Mouse (Mus musculus) limb, embryonic 14.5 days (tissue): ENCODE results near the gene Tprg. TPM values are rescaled to one million over a fixed set of nuclear protein-coding genes. Genes with fewer than 3 reads are reported as not detected.

ENCODE experiments used
- ATAC-seq: fragments of 200-750 bp; cut with Nextera tagmentation; 2 replicates; pipeline ENCODE4 v1.8.0; 2017; ENCODE audit warnings: low read depth, moderate number of reproducible peaks, moderate TSS enrichment; ENCODE audit not compliant: low FRiP score
- DNase-seq: peaks from one replicate; pipeline ENCODE4 v3.0.0-alpha.2; 2015; ENCODE audit warnings: low spot score
- H3K27ac ChIP-seq: fragments of 300-500 bp; sonication (generic); replicated peaks from 2 replicates; pipeline ENCODE4 v1.5.1; 2014; ENCODE audit warnings: low read depth, mild to moderate bottlenecking, low read length, moderate library complexity, mixed read lengths
- H3K27me3 ChIP-seq: fragments of 300-500 bp; sonication (generic); 2 replicates; pipeline ENCODE4 v1.6.1; 2014; ENCODE audit warnings: low read length, mixed read lengths; ENCODE audit not compliant: control insufficient read depth, insufficient read depth
- H3K36me3 ChIP-seq: fragments of 300-500 bp; sonication (generic); 2 replicates; pipeline ENCODE4 v1.6.1; 2014; ENCODE audit warnings: mild to moderate bottlenecking, low read length, moderate library complexity, mixed read lengths; ENCODE audit not compliant: control insufficient read depth, insufficient read depth
- H3K4me1 ChIP-seq: fragments of 300-500 bp; sonication (generic); 2 replicates; pipeline ENCODE4 v1.6.1; 2014; ENCODE audit warnings: antibody characterized with exemption, low read length, mixed read lengths; ENCODE audit not compliant: control insufficient read depth, insufficient read depth
- H3K4me2 ChIP-seq: fragments of 300-500 bp; sonication (generic); replicated peaks from 2 replicates; pipeline ENCODE4 v1.6.1; 2014; ENCODE audit warnings: low read depth, mild to moderate bottlenecking, low read length, moderate library complexity; ENCODE audit not compliant: severe bottlenecking
- H3K4me3 ChIP-seq: fragments of 300-500 bp; sonication (generic); replicated peaks from 2 replicates; pipeline ENCODE4 v1.5.1; 2014; ENCODE audit warnings: low read length
- H3K9ac ChIP-seq: fragments of 300-500 bp; sonication (generic); 2 replicates; pipeline ENCODE4 v1.6.1; 2014; ENCODE audit warnings: mild to moderate bottlenecking, low read depth, low read length, moderate library complexity; ENCODE audit not compliant: severe bottlenecking
- H3K9me3 ChIP-seq: fragments of 300-500 bp; sonication (generic); 2 replicates; pipeline ENCODE4 v1.6.1; 2016; ENCODE audit warnings: low read length; ENCODE audit not compliant: control insufficient read depth
- POLR2A ChIP-seq: fragments of 200-500 bp; IDR thresholded peaks from 2 replicates; pipeline ENCODE4 v1.8.0; 2012; ENCODE audit warnings: inconsistent platforms, mild to moderate bottlenecking, moderate library complexity, borderline replicate concordance; ENCODE audit not compliant: insufficient read depth, insufficient read length; ENCODE audit errors: extremely low read depth
- WGBS: fragments of 180-500 bp; shearing (Covaris S2); extraction: QIAGEN DNeasy Blood & Tissue Kit; methylation state at CpG from one replicate; pipeline ENCODE4 v1.1.7; 2014; 5-methylcytosine and 5-hydroxymethylcytosine counted together
- polyA plus RNA-seq, 2 experiments: library from polyadenylated mRNA; depleted of rRNA in 1 of 2; stranded (reverse) in 1 of 2; unstranded in 1 of 2; fragments of >200 nt; fragmentation: Nextera tagmentation in 1 of 2; extraction: Ambion mirVana in 1 of 2; gene quantifications; 2 replicates each; pipeline versions ENCODE4 v1.2.1 to v1.2.3; 2012 to 2014

Gene Tprg
- polyA plus RNA-seq, 2 experiments, result 1.1 to 4.3 TPM

DNA sequence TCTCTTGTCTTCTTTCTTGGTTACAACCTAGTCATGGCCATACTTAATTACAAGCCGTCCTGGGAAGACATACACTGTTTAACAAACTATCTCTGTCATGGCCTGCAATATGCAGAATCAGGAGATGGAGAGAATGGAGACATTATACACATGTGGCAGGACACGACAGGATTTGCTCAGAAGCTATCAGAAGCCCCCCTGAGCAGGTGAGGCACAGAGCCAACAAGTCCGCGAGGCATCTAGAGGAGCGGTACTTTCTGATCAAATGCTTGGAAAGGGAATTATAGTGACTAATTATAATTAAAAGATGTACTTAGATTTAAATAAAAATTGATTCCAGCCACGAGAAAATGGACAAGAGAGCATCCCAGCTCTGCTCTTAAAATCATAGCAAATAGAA, 32.0 kb upstream of the Tprg start:
- WGBS, result 83% methylated on average over 6 of the region's 6 CpGs

DNA sequence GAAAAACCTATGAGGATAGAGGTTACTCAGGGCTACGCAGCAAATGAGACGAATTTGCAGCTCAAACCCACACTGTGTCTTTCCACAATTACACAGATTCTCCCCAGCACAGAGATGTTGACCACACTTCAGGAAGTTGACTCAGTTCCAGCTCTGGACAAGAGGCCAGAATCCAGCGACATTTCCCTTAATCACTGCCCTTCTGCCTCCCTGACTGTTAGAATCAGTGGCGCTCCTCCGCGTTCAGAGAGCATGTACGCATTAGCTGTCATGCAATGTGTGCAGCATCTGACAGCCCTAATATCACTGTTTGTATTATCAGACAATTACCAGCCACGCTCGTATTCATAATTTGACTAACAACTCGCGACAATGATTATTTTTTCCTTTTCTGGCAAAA, 31.4 kb upstream of the Tprg start:
- ATAC-seq (no peak), DNase-seq (no peak)
- no peak overlapping the region for H3K9ac ChIP-seq
- 89% methylated on average over 11 of the region's 11 CpGs for WGBS
- no peak overlapping the region for H3K4me2 ChIP-seq
- TF ChIP-seq POLR2A, result no peak
- no peaks in the 10 kb centered on the region for H3K4me1 ChIP-seq
- no peaks in the 10 kb centered on the region for H3K9me3 ChIP-seq
- no peak overlapping the region for H3K27ac ChIP-seq
- H3K36me3 ChIP-seq, result no peaks in the 10 kb centered on the region
- H3K4me3 ChIP-seq, result no peak overlapping the region
- no peaks in the 10 kb centered on the region for H3K27me3 ChIP-seq

More for the DNA sequence above, 32.0 kb upstream of the Tprg start:
- H3K9ac ChIP-seq, result no peak overlapping the region
- H3K4me3 ChIP-seq, result no peak overlapping the region
- no peaks in the 10 kb centered on the region for H3K36me3 ChIP-seq
- H3K9me3 ChIP-seq, result no peaks in the 10 kb centered on the region
- H3K4me1 ChIP-seq, result no peaks in the 10 kb centered on the region
- TF ChIP-seq POLR2A, result no peak
- ATAC-seq, result no peak
- no peak overlapping the region for H3K4me2 ChIP-seq
- no peaks in the 10 kb centered on the region for H3K27me3 ChIP-seq
- DNase-seq, result no peak
- no peak overlapping the region for H3K27ac ChIP-seq

DNA sequence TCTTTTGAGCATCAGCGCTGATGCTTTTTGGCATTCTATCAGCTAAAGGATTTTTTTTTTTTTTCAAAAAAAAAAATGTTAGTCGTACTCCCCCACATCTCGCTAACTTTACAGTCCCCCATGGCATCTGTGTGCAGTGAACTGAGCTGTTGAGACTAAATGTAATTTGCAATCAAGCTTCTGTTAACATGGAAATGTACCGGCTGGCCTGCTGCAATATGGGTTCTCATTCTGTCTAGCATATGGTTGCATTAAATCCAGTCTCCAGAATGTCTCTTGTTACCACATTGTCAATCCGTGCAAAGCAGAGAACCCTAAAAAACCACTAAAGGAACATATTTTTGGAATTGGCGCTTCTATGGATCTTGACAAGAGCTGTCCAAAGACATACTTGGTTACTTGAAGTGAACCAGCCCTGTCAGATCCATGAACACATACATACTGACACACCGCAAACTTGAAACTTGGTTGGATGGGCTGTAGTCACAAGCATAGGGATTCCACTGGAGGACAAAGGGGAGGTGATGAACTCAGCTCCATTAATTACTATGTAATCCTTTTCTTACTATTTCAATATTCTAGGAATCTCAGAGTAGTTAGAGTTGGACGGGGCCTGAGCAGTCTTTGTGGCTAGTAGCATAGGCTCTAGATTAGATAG, 30.9 kb upstream of the Tprg start:
- no peak overlapping the region for H3K27ac ChIP-seq
- 76% methylated on average over 8 of the region's 8 CpGs for WGBS
- ATAC-seq (no peak), DNase-seq (no peak)
- no peaks in the 10 kb centered on the region for H3K9me3 ChIP-seq
- TF ChIP-seq POLR2A, result no peak
- H3K36me3 ChIP-seq, result no peaks in the 10 kb centered on the region
- H3K4me2 ChIP-seq, result no peak overlapping the region
- H3K27me3 ChIP-seq, result no peaks in the 10 kb centered on the region
- no peak overlapping the region for H3K4me3 ChIP-seq
- no peaks in the 10 kb centered on the region for H3K4me1 ChIP-seq
- no peak overlapping the region for H3K9ac ChIP-seq

DNA sequence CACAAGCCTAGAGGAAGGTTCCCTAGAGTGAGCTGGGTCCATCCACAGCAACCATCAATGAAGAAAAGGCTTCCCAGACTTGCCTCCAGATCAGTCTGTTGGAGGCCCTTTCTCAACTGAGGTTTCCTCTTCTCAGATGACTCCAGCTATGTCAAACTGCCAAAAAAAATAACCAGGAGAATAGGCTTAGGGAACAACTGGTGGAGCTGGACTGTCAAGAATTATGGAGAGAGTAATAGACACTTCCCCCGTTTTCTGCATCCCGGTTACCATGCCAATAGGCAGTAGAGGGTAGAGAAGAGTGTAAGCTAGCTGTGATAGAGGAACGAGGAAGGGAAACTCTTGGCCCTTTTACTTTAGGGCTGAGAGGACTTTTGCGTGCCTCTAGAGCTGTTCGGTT, 24.3 kb upstream of the Tprg start:
- H3K27me3 ChIP-seq, result 0 out of 2 replicates have a peak, but pooled peaks cover 6% of the 10 kb centered on the region
- H3K4me1 ChIP-seq, result no peaks in the 10 kb centered on the region
- H3K4me2 ChIP-seq, result no peak overlapping the region
- 89% methylated on average over 5 of the region's 5 CpGs for WGBS
- no peaks in the 10 kb centered on the region for H3K36me3 ChIP-seq
- DNase-seq, result no peak
- no peak overlapping the region for H3K27ac ChIP-seq
- H3K9ac ChIP-seq, result no peak overlapping the region
- H3K4me3 ChIP-seq, result no peak overlapping the region
- no peaks in the 10 kb centered on the region for H3K9me3 ChIP-seq
- no peak for TF ChIP-seq POLR2A
- ATAC-seq, result no peak

DNA sequence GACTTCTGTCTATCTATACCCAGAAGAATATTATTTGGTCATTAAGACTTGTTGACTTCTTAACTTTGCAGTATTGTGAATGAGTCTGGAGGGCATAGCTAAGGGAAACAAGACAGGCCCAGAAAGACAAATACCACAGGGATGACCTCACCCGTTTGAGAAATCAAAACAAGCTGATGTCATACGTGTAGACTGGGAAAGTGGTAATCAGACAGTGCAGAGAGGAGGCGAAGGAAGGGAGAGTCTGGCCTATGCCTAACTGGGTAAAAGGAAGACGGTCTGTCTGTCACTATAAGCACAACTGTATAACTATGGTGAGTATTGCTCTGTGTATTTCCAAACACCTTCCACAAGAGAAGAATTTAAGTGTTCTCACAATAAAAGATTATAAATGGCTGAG, 23.7 kb upstream of the Tprg start:
- Histone ChIP-seq H3K9ac (no peak overlapping the region), H3K27ac (no peak overlapping the region), H3K4me1 (no peaks in the 10 kb centered on the region), H3K36me3 (no peaks in the 10 kb centered on the region), H3K4me3 (no peak overlapping the region), H3K4me2 (no peak overlapping the region), H3K9me3 (no peaks in the 10 kb centered on the region), H3K27me3 (0 out of 2 replicates have a peak, but pooled peaks cover 6% of the 10 kb centered on the region)
- 78% methylated on average over 4 of the region's 4 CpGs for WGBS
- no peak for DNase-seq
- no peak for TF ChIP-seq POLR2A
- ATAC-seq, result no peak
